Mouse (Mus musculus): ENCODE measurements at regions not wholly inside any gene's neighbourhood (a gene's known extent, or its start where the extent isn't known, plus 50 kb on each side); places are given as distances from the start of the nearest gene placed in this dataset.
A peak's percentile ranks its signal among the peaks of the same experiment; 100 is the strongest.

- peak overlapping the region; percentile 72 for H3K27ac ChIP-seq (replicated peaks)
- H3K9ac ChIP-seq, result no peak overlapping the region
- 23% methylated on average over 21 of the region's 21 CpGs for WGBS
- no peaks in the 10 kb centered on the region for H3K36me3 ChIP-seq
- peak; percentile 77 for ATAC-seq (ENCODE audit: insufficient number of reproducible peaks, low FRiP score, low TSS enrichment, low read depth)
- H3K27me3 ChIP-seq, result no peaks in the 10 kb centered on the region
- no peak overlapping the region for H3K4me3 ChIP-seq (replicated peaks)
- H3K4me2 ChIP-seq (replicated peaks), result peak overlapping the region; percentile 32
- peaks cover 23% of the 10 kb centered on the region for H3K4me1 ChIP-seq
- H3K9me3 ChIP-seq (replicated peaks), result no peaks in the 10 kb centered on the region
Observed at GRCm38 (mm10) chr16:29893871-29894828, 170.0 kb upstream of the Hes1 start.

GRCm38 (mm10) chr16:29896393-29896792 lies 167.8 kb upstream of the Hes1 start:
- 83% methylated on average over 4 of the region's 4 CpGs for WGBS
- no peak overlapping the region for H3K4me3 ChIP-seq (replicated peaks)
- no peak for ATAC-seq (ENCODE audit: insufficient number of reproducible peaks, low FRiP score, low TSS enrichment, low read depth)
- no peaks in the 10 kb centered on the region for H3K36me3 ChIP-seq
- H3K9me3 ChIP-seq (replicated peaks), result no peaks in the 10 kb centered on the region
- peaks cover 18% of the 10 kb centered on the region for H3K4me1 ChIP-seq
- no peak overlapping the region for H3K27ac ChIP-seq (replicated peaks)
- no peak overlapping the region for H3K4me2 ChIP-seq (replicated peaks)
- no peak overlapping the region for H3K9ac ChIP-seq
- no peaks in the 10 kb centered on the region for H3K27me3 ChIP-seq

- Histone ChIP-seq H3K27ac (replicated peaks) (peak overlapping the region; percentile 48; the same call in 1 of the 2 replicates), H3K4me2 (replicated peaks) (no peak overlapping the region), H3K9ac (no peak overlapping the region), H3K27me3 (no peaks in the 10 kb centered on the region), H3K4me3 (replicated peaks) (no peak overlapping the region), H3K9me3 (replicated peaks) (no peaks in the 10 kb centered on the region), H3K36me3 (no peaks in the 10 kb centered on the region), H3K4me1 (peaks cover 29% of the 10 kb centered on the region)
- ATAC-seq (ENCODE audit: insufficient number of reproducible peaks, low FRiP score, low TSS enrichment, low read depth), result no peak
- 19% methylated on average over 8 of the region's 8 CpGs for WGBS
Observed at GRCm38 (mm10) chr16:29903510-29903909, 160.7 kb upstream of the Hes1 start.

DNA sequence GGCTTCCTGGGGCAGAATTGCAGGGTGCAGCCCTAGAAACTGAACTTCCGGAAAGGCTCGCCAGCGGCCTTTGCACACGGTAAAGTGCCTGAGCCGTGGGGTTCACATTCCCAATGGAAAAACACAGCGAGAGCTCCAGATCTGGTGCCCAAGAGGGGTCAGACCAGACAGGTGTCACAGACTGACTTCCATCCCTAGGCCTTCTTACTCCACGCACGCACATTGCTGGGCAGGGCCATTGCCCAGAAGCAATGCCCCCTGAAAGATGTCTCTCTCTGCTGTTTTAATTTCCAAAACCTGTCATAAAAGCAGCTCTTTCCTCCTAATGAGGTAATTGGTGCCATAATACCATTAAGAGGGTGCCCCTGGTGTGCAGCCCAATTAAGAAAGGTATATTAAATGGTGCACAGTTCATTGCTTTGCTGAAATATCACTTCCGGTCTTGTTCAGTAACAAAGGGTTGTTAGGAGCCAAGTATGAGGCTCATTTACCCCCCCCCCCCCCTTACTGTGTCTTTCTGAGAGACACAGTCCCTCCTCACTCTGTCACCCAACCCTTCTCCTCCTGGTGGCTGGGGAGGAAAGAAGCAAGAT lies 159.9 kb upstream of the Hes1 start:
- Histone ChIP-seq H3K4me2 (replicated peaks) (no peak overlapping the region), H3K27ac (replicated peaks) (0 out of 2 replicates have a peak overlapping the region, but pooled peaks have one; percentile 48), H3K27me3 (no peaks in the 10 kb centered on the region), H3K4me1 (peaks cover 29% of the 10 kb centered on the region), H3K9ac (no peak overlapping the region), H3K4me3 (replicated peaks) (no peak overlapping the region), H3K36me3 (no peaks in the 10 kb centered on the region), H3K9me3 (replicated peaks) (no peaks in the 10 kb centered on the region)
- ATAC-seq (ENCODE audit: insufficient number of reproducible peaks, low FRiP score, low TSS enrichment, low read depth), result no peak
- 61% methylated on average over 9 of the region's 9 CpGs for WGBS

- ATAC-seq (ENCODE audit: insufficient number of reproducible peaks, low FRiP score, low TSS enrichment, low read depth), result no peak
- Histone ChIP-seq H3K9ac (no peak overlapping the region), H3K36me3 (no peaks in the 10 kb centered on the region), H3K9me3 (replicated peaks) (no peaks in the 10 kb centered on the region), H3K27ac (replicated peaks) (no peak overlapping the region), H3K4me2 (replicated peaks) (no peak overlapping the region), H3K27me3 (no peaks in the 10 kb centered on the region), H3K4me1 (peaks cover 31% of the 10 kb centered on the region), H3K4me3 (replicated peaks) (no peak overlapping the region)
- 81% methylated on average over 7 of the region's 7 CpGs for WGBS
Observed at GRCm38 (mm10) chr16:29907331-29907730, 156.9 kb upstream of the Hes1 start.

- Histone ChIP-seq H3K4me2 (replicated peaks) (no peak overlapping the region), H3K27me3 (no peaks in the 10 kb centered on the region), H3K27ac (replicated peaks) (no peak overlapping the region), H3K4me1 (peaks cover 31% of the 10 kb centered on the region), H3K9ac (no peak overlapping the region), H3K36me3 (no peaks in the 10 kb centered on the region), H3K9me3 (replicated peaks) (no peaks in the 10 kb centered on the region), H3K4me3 (replicated peaks) (no peak overlapping the region)
- no peak for ATAC-seq (ENCODE audit: insufficient number of reproducible peaks, low FRiP score, low TSS enrichment, low read depth)
- 38% methylated on average over 8 of the region's 8 CpGs for WGBS
Observed at GRCm38 (mm10) chr16:29908031-29908430, 156.2 kb upstream of the Hes1 start.

- H3K36me3 ChIP-seq, result no peaks in the 10 kb centered on the region
- peaks cover 18% of the 10 kb centered on the region for H3K4me1 ChIP-seq
- H3K4me2 ChIP-seq (replicated peaks), result no peak overlapping the region
- H3K4me3 ChIP-seq (replicated peaks), result no peak overlapping the region
- 35% methylated on average over 5 of the region's 5 CpGs for WGBS
- no peak overlapping the region for H3K9ac ChIP-seq
- peak overlapping the region; percentile 59 for H3K27ac ChIP-seq (replicated peaks)
- no peaks in the 10 kb centered on the region for H3K9me3 ChIP-seq (replicated peaks)
- ATAC-seq (ENCODE audit: insufficient number of reproducible peaks, low FRiP score, low TSS enrichment, low read depth), result no peak
- H3K27me3 ChIP-seq, result no peaks in the 10 kb centered on the region
Observed at GRCm38 (mm10) chr16:29909923-29910465, 154.2 kb upstream of the Hes1 start.

- Histone ChIP-seq H3K9me3 (replicated peaks) (no peaks in the 10 kb centered on the region), H3K4me3 (replicated peaks) (no peak overlapping the region), H3K27me3 (no peaks in the 10 kb centered on the region), H3K27ac (replicated peaks) (peak overlapping the region; percentile 55; the same call in 1 of the 2 replicates), H3K36me3 (no peaks in the 10 kb centered on the region), H3K4me2 (replicated peaks) (no peak overlapping the region), H3K4me1 (peaks cover 18% of the 10 kb centered on the region), H3K9ac (no peak overlapping the region)
- ATAC-seq (ENCODE audit: insufficient number of reproducible peaks, low FRiP score, low TSS enrichment, low read depth), result peak; percentile 81
- WGBS, result 58% methylated on average over 7 of the region's 7 CpGs
Observed at GRCm38 (mm10) chr16:29911164-29911571, 153.0 kb upstream of the Hes1 start.

DNA sequence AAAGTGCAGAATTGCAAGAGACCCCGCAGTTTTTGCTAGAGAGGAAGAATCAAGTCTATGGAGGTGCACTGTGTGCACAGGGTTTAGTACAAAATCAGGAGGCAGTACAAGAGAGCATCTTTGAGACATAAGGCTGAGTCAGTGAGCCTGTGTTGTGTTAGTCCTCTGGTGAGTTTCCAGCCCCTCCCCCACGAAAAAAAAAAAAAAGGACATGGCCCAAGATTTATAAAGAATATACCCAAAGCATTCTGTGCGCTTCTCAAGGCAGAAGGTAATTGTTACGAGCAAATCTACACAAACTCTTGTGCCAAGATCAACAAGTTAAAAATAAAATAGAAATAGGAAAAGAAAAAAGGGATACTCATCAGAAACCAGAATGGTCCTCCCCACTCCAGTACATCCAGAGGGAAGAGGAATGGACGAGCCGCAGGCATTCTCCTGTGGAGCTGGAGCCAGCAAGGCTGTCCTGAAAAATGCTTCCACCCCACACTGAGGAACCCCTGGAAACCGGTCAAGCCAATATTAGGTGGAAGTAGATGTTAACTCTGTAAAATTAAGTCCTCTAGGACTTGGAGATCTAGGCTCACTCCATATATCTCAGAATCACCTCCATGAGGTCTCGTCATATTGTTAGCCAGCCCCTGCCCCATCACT lies 150.7 kb upstream of the Hes1 start:
- Histone ChIP-seq H3K27me3 (no peaks in the 10 kb centered on the region), H3K9ac (no peak overlapping the region), H3K9me3 (replicated peaks) (no peaks in the 10 kb centered on the region), H3K4me3 (replicated peaks) (no peak overlapping the region), H3K4me2 (replicated peaks) (no peak overlapping the region), H3K27ac (replicated peaks) (no peak overlapping the region), H3K4me1 (peaks cover 6% of the 10 kb centered on the region), H3K36me3 (no peaks in the 10 kb centered on the region)
- WGBS, result 72% methylated on average over 8 of the region's 8 CpGs
- no peak for ATAC-seq (ENCODE audit: insufficient number of reproducible peaks, low FRiP score, low TSS enrichment, low read depth)

GRCm38 (mm10) chr16:29915346-29915745 lies 148.8 kb upstream of the Hes1 start:
- WGBS, result 65% methylated on average over 11 of the region's 11 CpGs
- H3K4me3 ChIP-seq (replicated peaks), result no peak overlapping the region
- no peak; the same call in 1 of the 2 replicates for ATAC-seq (ENCODE audit: insufficient number of reproducible peaks, low FRiP score, low TSS enrichment, low read depth)
- H3K9ac ChIP-seq, result no peak overlapping the region
- no peak overlapping the region for H3K27ac ChIP-seq (replicated peaks)
- no peaks in the 10 kb centered on the region for H3K9me3 ChIP-seq (replicated peaks)
- H3K4me1 ChIP-seq, result peaks cover 6% of the 10 kb centered on the region
- H3K27me3 ChIP-seq, result no peaks in the 10 kb centered on the region
- no peak overlapping the region for H3K4me2 ChIP-seq (replicated peaks)
- H3K36me3 ChIP-seq, result no peaks in the 10 kb centered on the region

GRCm38 (mm10) chr16:29917989-29918388 lies 146.2 kb upstream of the Hes1 start:
- Histone ChIP-seq H3K9me3 (replicated peaks) (no peaks in the 10 kb centered on the region), H3K4me3 (replicated peaks) (no peak overlapping the region), H3K4me1 (peaks cover 4% of the 10 kb centered on the region; the same call in 1 of the 2 replicates), H3K27me3 (no peaks in the 10 kb centered on the region), H3K36me3 (no peaks in the 10 kb centered on the region), H3K4me2 (replicated peaks) (no peak overlapping the region), H3K27ac (replicated peaks) (no peak overlapping the region), H3K9ac (no peak overlapping the region)
- WGBS, result 25% methylated on average over 3 of the region's 3 CpGs
- no peak for ATAC-seq (ENCODE audit: insufficient number of reproducible peaks, low FRiP score, low TSS enrichment, low read depth)

Measured in embryonic facial prominence, embryonic 15.5 days (tissue).